Mouse (Mus musculus) thymus, adult 2 months (tissue): Measurements from ENCODE around the gene Lin7a. TPM values are rescaled to one million over a fixed set of nuclear protein-coding genes. Genes with fewer than 3 reads are reported as not detected.

Source experiments
- DNase-seq: peaks from one replicate; pipeline ENCODE4 v3.0.0; 2021
- H3K27ac ChIP-seq: fragments of 200-500 bp; 2 replicates; pipeline ENCODE4 v1.5.1; 2012; ENCODE audit warnings: low read length, control low read depth; ENCODE audit not compliant: control insufficient read depth, insufficient read depth
- H3K27me3 ChIP-seq: fragments of 200-500 bp; 2 replicates; pipeline ENCODE4 v1.6.1; 2012; ENCODE audit warnings: mild to moderate bottlenecking, low read length, moderate library complexity, mixed read lengths; ENCODE audit not compliant: control insufficient read depth, insufficient read depth
- H3K36me3 ChIP-seq: fragments of 200-500 bp; 2 replicates; pipeline ENCODE4 v1.6.1; 2012; ENCODE audit warnings: mild to moderate bottlenecking, low read length, moderate library complexity; ENCODE audit not compliant: control insufficient read depth, insufficient read depth
- H3K4me1 ChIP-seq: fragments of 200-500 bp; replicated peaks from 2 replicates; pipeline ENCODE4 v1.6.1; 2012; ENCODE audit warnings: low read length; ENCODE audit not compliant: control insufficient read depth, insufficient read depth
- H3K4me3 ChIP-seq: fragments of 200-500 bp; 2 replicates; pipeline ENCODE4 v1.5.1; 2012; ENCODE audit warnings: mild to moderate bottlenecking, low read length, control low read depth, moderate library complexity; ENCODE audit not compliant: control insufficient read depth, insufficient read depth
- CTCF ChIP-seq: fragments of 200-500 bp; IDR thresholded peaks from 2 replicates; pipeline ENCODE4 v1.5.1; 2012; ENCODE audit warnings: mild to moderate bottlenecking, control low read depth, low read length, moderate library complexity, borderline replicate concordance; ENCODE audit not compliant: control insufficient read depth, poor library complexity, insufficient read depth; ENCODE audit errors: extremely low read depth
- POLR2A ChIP-seq: fragments of 200-500 bp; IDR thresholded peaks from 2 replicates; pipeline ENCODE4 v1.6.1; 2012; ENCODE audit warnings: mild to moderate bottlenecking, low read length, control low read depth, moderate library complexity; ENCODE audit not compliant: control insufficient read depth, poor library complexity, insufficient read depth; ENCODE audit errors: extremely low read depth
- WGBS: fragments of 180-500 bp; shearing (Covaris S2); methylation state at CpG from one replicate; pipeline ENCODE4 v1.1.7; 2018; 5-methylcytosine and 5-hydroxymethylcytosine counted together
- polyA plus RNA-seq: library from polyadenylated mRNA; depleted of rRNA; stranded (reverse); fragments of >200 nt; gene quantifications from 2 replicates; pipeline ENCODE4 v1.2.3, GENCODE M21; 2012

Lin7a gene
- polyA plus RNA-seq, 1 experiment = not detected

DNA sequence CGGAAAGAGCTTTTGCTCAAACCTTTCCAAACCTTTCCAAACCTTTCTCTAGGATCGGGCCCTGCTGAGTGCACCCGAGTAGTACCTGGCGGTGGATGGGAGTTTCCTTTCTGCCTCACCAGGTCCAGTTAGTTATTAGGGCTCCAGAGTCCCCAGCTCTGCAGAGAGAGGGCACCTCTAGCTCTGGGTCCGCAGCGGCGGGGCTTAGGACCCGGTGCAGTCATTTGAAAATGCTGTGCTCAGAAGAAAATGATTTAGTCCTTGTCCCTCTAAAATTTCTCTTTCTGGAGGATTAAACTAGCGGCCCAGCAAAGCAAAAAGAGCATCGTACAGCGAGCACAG lies 1.3 kb downstream of the Lin7a start:
- Histone ChIP-seq H3K36me3 (no peaks in the 10 kb centered on the region), H3K4me3 (no peak overlapping the region), H3K4me1 (no peaks in the 10 kb centered on the region), H3K27me3 (no peaks in the 10 kb centered on the region), H3K27ac (no peak overlapping the region)
- TF ChIP-seq CTCF = no peak
- no peak for TF ChIP-seq POLR2A
- 15% methylated on average over 11 of the region's 11 CpGs for WGBS
- no peak for DNase-seq

DNA sequence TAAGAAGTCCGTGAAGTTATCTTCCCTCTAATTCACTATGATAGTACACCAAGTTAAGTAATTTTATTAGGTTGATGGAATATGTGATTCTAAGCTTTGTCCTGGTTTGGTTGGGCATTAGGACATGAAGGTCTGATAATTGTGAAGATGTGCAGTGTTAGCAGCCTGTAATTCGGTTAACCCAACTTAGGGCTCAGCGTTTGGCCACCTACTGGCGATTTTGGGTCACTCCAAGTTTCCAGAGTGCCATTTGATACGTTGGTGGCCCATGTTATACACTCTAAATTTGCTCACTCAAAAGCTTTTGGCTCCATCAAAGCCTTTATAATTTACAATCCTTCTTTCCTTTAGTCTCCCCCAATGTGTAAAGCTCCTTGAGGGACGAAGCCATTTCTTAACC lies 2.4 kb downstream of the Lin7a start:
- WGBS = 42% methylated on average over 6 of the region's 6 CpGs
- H3K4me1 ChIP-seq = no peaks in the 10 kb centered on the region
- TF ChIP-seq POLR2A (no peak), CTCF (no peak)

DNA sequence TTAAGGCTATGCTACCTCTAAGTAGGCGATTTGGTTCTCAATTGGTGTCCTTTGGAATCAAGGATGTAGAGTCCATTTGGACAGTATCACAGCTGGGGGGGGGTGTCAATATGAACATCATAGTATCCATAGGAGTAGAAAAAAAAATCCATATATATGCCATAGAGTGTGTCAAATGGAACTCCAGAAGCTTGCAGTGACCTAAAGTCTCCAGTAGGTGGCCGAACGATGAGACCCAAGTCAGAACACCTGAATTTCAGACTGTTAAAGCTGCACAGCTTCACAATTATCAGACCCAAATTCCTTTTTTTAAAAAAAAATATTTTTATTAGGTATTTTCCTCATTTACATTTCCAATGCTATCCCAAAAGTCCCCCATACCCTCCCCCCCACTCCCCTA lies 3.3 kb downstream of the Lin7a start:
- Histone ChIP-seq H3K4me1 (no peaks in the 10 kb centered on the region), H3K36me3 (no peaks in the 10 kb centered on the region), H3K27ac (no peak overlapping the region), H3K27me3 (no peaks in the 10 kb centered on the region), H3K4me3 (no peak overlapping the region)
- 61% methylated on average over 3 of the region's 3 CpGs for WGBS
- peak; percentile 1 for DNase-seq
- TF ChIP-seq CTCF (no peak), POLR2A (no peak)

More for the DNA sequence above, 2.4 kb downstream of the Lin7a start:
- Histone ChIP-seq H3K27me3 (no peaks in the 10 kb centered on the region), H3K27ac (no peak overlapping the region), H3K36me3 (no peaks in the 10 kb centered on the region), H3K4me3 (no peak overlapping the region)
- no peak for DNase-seq

DNA sequence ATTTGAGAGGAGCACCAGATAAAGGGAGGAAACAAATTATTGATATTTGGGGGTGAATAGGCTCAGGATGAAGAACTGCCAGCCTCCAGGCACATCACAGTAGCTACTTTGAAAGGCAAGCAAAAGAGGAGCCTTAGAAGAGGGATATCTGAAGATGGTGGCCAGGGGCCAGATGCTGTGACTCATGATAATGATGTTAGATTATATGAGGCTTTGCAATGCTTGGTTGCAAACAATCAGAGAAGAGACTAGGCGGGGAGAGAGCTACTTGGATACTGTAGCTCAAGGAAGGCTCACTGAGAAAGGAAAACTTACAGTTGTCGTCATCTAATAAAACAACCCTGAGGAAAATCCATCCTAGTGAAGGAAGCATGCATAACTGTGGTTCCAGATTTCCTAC lies 5.2 kb downstream of the Lin7a start:
- DNase-seq = no peak
- TF ChIP-seq CTCF (no peak), POLR2A (no peak)
- Histone ChIP-seq H3K27ac (no peak overlapping the region), H3K36me3 (no peaks in the 10 kb centered on the region), H3K27me3 (no peaks in the 10 kb centered on the region), H3K4me3 (no peak overlapping the region), H3K4me1 (no peaks in the 10 kb centered on the region)
- WGBS = 85% methylated on average over 2 of the region's 2 CpGs

DNA sequence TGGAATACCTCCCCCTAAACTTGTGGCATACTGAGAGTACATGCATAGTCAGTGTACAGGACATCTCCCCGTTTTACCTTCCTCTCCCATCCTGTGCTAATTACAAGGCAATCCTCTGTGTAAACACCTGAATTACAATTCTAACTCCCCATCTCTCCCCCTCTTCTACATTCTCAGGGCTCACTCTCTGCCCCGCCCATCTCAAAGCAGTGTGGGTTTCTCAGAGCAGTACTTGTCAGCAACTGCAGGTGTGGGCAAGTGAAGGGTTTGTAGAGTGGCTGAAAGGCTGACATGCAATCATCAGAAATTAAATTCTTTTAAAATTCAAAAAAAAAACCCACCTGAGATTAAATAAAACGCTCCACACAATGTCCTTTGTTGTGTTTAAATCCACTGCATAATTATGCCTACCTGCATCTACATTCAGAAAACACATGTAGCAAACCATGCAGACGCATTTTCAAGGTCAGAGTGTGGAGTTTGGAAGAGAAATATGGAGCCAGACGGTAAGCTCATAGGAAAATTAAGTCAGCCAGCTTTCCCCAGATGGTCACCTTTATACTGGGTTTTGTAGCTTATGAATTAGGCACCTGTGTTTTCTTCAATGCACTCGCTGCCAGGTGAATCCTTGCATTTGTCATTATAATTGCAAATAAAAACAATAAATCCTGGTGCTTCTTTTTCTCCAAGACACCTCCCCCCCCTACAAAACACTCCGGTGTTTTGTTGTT lies 22.6 kb downstream of the Lin7a start:
- no peak overlapping the region for H3K4me3 ChIP-seq
- DNase-seq = no peak
- no peaks in the 10 kb centered on the region for H3K4me1 ChIP-seq
- WGBS = 84% methylated on average over 7 of the region's 7 CpGs
- TF ChIP-seq CTCF = no peak
- TF ChIP-seq POLR2A = no peak
- H3K27me3 ChIP-seq = no peaks in the 10 kb centered on the region
- no peaks in the 10 kb centered on the region for H3K36me3 ChIP-seq
- no peak overlapping the region for H3K27ac ChIP-seq

DNA sequence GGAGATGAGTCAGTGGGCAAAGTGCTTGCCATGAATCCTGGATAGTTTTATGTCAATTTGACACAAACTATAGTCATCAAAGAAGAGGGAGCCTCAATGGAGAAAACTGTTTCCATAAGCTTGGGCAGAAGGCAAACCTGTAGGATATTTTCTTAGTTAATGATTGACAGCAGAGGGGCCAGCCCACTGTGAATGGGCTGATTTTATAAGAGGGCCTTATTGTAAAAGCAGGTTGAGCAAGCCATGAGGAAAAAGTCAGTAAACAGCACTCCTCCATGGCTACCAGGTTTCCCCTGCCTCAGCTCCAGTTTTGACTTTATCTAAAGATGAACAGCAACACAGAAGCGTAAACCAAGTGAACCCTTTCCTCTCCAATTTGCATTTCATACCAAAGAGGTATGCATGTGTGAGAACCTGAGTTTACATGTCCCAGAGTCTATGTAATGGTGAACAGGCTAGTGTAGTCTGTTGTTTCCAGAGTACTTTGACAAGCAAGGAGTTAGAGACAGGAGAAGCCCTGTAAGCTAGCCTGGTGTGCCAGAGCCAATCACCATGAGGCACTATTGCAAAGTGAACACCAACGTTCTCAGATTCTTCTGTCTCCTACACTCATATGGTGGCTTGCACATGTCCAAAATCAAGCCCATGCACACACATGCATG lies 29.2 kb downstream of the Lin7a start:
- WGBS = 91% methylated on average over 2 of the region's 2 CpGs
- H3K36me3 ChIP-seq = no peaks in the 10 kb centered on the region
- H3K27me3 ChIP-seq = no peaks in the 10 kb centered on the region
- TF ChIP-seq CTCF (no peak), POLR2A (no peak)
- no peak overlapping the region for H3K27ac ChIP-seq
- no peak overlapping the region for H3K4me3 ChIP-seq
- H3K4me1 ChIP-seq = no peaks in the 10 kb centered on the region
- DNase-seq = no peak
